Comparison of ENCODE assay signal across 18 mouse cellular contexts in the genomic region with DNA sequence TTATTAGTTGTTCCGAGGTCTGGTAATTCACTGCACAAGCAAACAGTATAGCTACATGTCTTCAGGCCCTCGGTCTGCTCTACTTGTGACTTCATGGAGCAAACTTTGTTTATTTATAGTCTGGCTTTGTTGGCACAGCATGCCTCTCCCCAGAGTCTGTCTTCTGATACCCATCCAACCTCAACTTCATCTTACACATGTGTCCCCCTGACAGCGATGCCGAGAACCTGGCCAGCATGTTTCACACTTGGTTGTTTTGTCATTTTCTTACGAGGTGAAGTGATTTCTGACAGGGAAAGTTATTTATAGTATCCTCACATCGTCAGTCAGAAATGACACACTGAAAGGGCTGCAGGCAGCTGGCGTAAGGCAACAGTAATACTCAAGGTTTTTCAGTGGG.
DNase-seq lines count a peak whose midpoint lies in the region; ATAC-seq and TF ChIP-seq lines count a peak whose summit lies in the region.
"Had no signal": no experiment of that assay in that cellular context is flagged by ENCODE, and none has a peak within 500 bp of the region (broad histone marks: within the 10 kb centered on the region; RNA-seq: fewer than 3 reads in every experiment).

No protein-coding gene starts in this region.

- no peak for TF ChIP-seq CTCF in forebrain, postnatal 0 days (IDR thresholded peaks at IDR 0.05; ENCODE audit: low read depth)
- TF ChIP-seq CTCF in lung, embryonic 14.5 days (IDR thresholded peaks at IDR 0.05; ENCODE audit: low read depth): no peak
- TF ChIP-seq CTCF in lung, adult 2 months (IDR thresholded peaks at IDR 0.05; ENCODE audit: insufficient read depth, low read length): no peak

- no peak overlapping the region for H3K27ac ChIP-seq in forebrain, postnatal 0 days (ENCODE audit: low read depth, low read length)
- no peak overlapping the region for H3K27ac ChIP-seq in forebrain, embryonic 16.5 days (ENCODE audit: low read length)
- H3K27ac ChIP-seq in lung, embryonic 14.5 days (ENCODE audit: low read depth): no peak overlapping the region
- peak overlapping the region; percentile 72 for H3K27ac ChIP-seq in heart, embryonic 16.5 days (ENCODE audit: low read length)
- H3K27ac ChIP-seq: embryonic facial prominence, embryonic 12.5 days; hindbrain, embryonic 15.5 days; limb, embryonic 13.5 days; liver, embryonic 15.5 days; stomach, embryonic 15.5 days had no signal

- no peaks in the 10 kb centered on the region for H3K4me1 ChIP-seq in forebrain, postnatal 0 days (ENCODE audit: insufficient read depth)
- H3K4me1 ChIP-seq in forebrain, embryonic 16.5 days (replicated peaks; ENCODE audit: control insufficient read depth, insufficient read depth, low read length): peaks cover 8% of the 10 kb centered on the region; the same call in 1 of the 2 replicates
- H3K4me1 ChIP-seq in lung, embryonic 14.5 days (ENCODE audit: insufficient read depth): no peaks in the 10 kb centered on the region
- no peaks in the 10 kb centered on the region for H3K4me1 ChIP-seq in lung, adult 2 months (ENCODE audit: control insufficient read depth, insufficient read depth, low read length)
- peaks cover 13% of the 10 kb centered on the region for H3K4me1 ChIP-seq in heart, embryonic 16.5 days (ENCODE audit: control insufficient read depth, insufficient read depth, low read length)
- H3K4me1 ChIP-seq: embryonic facial prominence, embryonic 12.5 days; hindbrain, embryonic 15.5 days; limb, embryonic 13.5 days; liver, embryonic 15.5 days; megakaryocyte, embryonic 14.5 days; stomach, embryonic 15.5 days had no signal

- H3K27me3 ChIP-seq in forebrain, postnatal 0 days (ENCODE audit: insufficient read depth, low read length): no peaks in the 10 kb centered on the region
- no peaks in the 10 kb centered on the region for H3K27me3 ChIP-seq in forebrain, embryonic 16.5 days (replicated peaks; ENCODE audit: control insufficient read depth, insufficient read depth, low read length)
- H3K27me3 ChIP-seq in lung, embryonic 14.5 days (ENCODE audit: insufficient read depth, low read length): no peaks in the 10 kb centered on the region
- H3K27me3 ChIP-seq in heart, embryonic 16.5 days (ENCODE audit: control insufficient read depth, insufficient read depth, low read length): peaks cover 7% of the 10 kb centered on the region; the same call in 1 of the 2 replicates
- H3K27me3 ChIP-seq: embryonic facial prominence, embryonic 12.5 days; hindbrain, embryonic 15.5 days; limb, embryonic 13.5 days; liver, embryonic 15.5 days; megakaryocyte, embryonic 14.5 days; stomach, embryonic 15.5 days had no signal

- H3K4me3 ChIP-seq in forebrain, postnatal 0 days (ENCODE audit: low read depth, low read length): no peak overlapping the region
- no peak overlapping the region for H3K4me3 ChIP-seq in forebrain, embryonic 16.5 days (replicated peaks; ENCODE audit: low read length)
- no peak overlapping the region for H3K4me3 ChIP-seq in lung, embryonic 14.5 days (ENCODE audit: low read depth, low read length)
- no peak overlapping the region for H3K4me3 ChIP-seq in lung, adult 2 months (replicated peaks; ENCODE audit: extremely low read depth, low read depth, low read length)
- no peak overlapping the region for H3K4me3 ChIP-seq in heart, embryonic 16.5 days (ENCODE audit: low read length)
- H3K4me3 ChIP-seq: embryonic facial prominence, embryonic 12.5 days; hindbrain, embryonic 15.5 days; limb, embryonic 13.5 days; liver, embryonic 15.5 days; megakaryocyte, embryonic 14.5 days; stomach, embryonic 15.5 days had no signal

- no peaks in the 10 kb centered on the region for H3K9me3 ChIP-seq in forebrain, postnatal 0 days (ENCODE audit: low read length)
- no peaks in the 10 kb centered on the region for H3K9me3 ChIP-seq in forebrain, embryonic 16.5 days (ENCODE audit: control insufficient read depth, low read length)
- no peaks in the 10 kb centered on the region for H3K9me3 ChIP-seq in lung, embryonic 14.5 days (ENCODE audit: low read depth, low read length)
- no peaks in the 10 kb centered on the region for H3K9me3 ChIP-seq in heart, embryonic 16.5 days (replicated peaks; ENCODE audit: control insufficient read depth, low read length)
- H3K9me3 ChIP-seq: embryonic facial prominence, embryonic 12.5 days; hindbrain, embryonic 15.5 days; limb, embryonic 13.5 days; liver, embryonic 15.5 days; stomach, embryonic 15.5 days had no signal

- H3K9ac ChIP-seq in forebrain, postnatal 0 days: no peak overlapping the region
- no peak overlapping the region for H3K9ac ChIP-seq in forebrain, embryonic 16.5 days (replicated peaks; ENCODE audit: low read depth, low read length)
- no peak overlapping the region for H3K9ac ChIP-seq in lung, embryonic 14.5 days
- 0 out of 2 replicates have a peak overlapping the region, but pooled peaks have one; percentile 22 for H3K9ac ChIP-seq in heart, embryonic 16.5 days (ENCODE audit: low read length)
- H3K9ac ChIP-seq: embryonic facial prominence, embryonic 12.5 days; hindbrain, embryonic 15.5 days; limb, embryonic 13.5 days; liver, embryonic 15.5 days; stomach, embryonic 15.5 days had no signal

- ATAC-seq in forebrain, postnatal 0 days: peak; percentile 30; the same call in 1 of the 2 replicates
- ATAC-seq in forebrain, embryonic 16.5 days: no peak
- ATAC-seq in lung, embryonic 14.5 days (ENCODE audit: insufficient read depth): peak; percentile 94
- peak; percentile 80 for ATAC-seq in heart, embryonic 16.5 days (replicated peaks; ENCODE audit: extremely low read depth, insufficient read depth, low FRiP score)
- no peak for ATAC-seq in cerebellum, adult (ENCODE audit: insufficient number of reproducible peaks, low FRiP score, low TSS enrichment)
- ATAC-seq: intestine, postnatal 0 days had no signal

- DNase-seq in forebrain, postnatal 0 days: no peak
- DNase-seq in lung, embryonic 14.5 days: peak; percentile 83
- DNase-seq in lung, adult 2 months: no peak
- DNase-seq in lung, postnatal 25 days (ENCODE audit: low spot score): peak; percentile 1
- no peak for DNase-seq in left cerebral cortex, adult 8-10 months (ENCODE audit: low spot score in 2 of 2)
- DNase-seq: adrenal gland, postnatal 14 days; cerebellum, adult 2 months; thymus, adult 2 months had no signal

- H3K4me2 ChIP-seq in forebrain, postnatal 0 days (ENCODE audit: low read depth): no peak overlapping the region
- no peak overlapping the region for H3K4me2 ChIP-seq in forebrain, embryonic 16.5 days (ENCODE audit: low read length)
- H3K4me2 ChIP-seq in lung, embryonic 14.5 days: no peak overlapping the region
- H3K4me2 ChIP-seq in heart, embryonic 16.5 days (ENCODE audit: low read depth, low read length): peak overlapping the region; percentile 14
- H3K4me2 ChIP-seq: embryonic facial prominence, embryonic 12.5 days; hindbrain, embryonic 15.5 days; limb, embryonic 13.5 days; liver, embryonic 15.5 days; stomach, embryonic 15.5 days had no signal

- H3K36me3 ChIP-seq in forebrain, postnatal 0 days (ENCODE audit: insufficient read depth): no peaks in the 10 kb centered on the region
- no peaks in the 10 kb centered on the region for H3K36me3 ChIP-seq in forebrain, embryonic 16.5 days (ENCODE audit: control insufficient read depth, insufficient read depth)
- no peaks in the 10 kb centered on the region for H3K36me3 ChIP-seq in lung, embryonic 14.5 days (ENCODE audit: insufficient read depth)
- H3K36me3 ChIP-seq in heart, embryonic 16.5 days (ENCODE audit: control insufficient read depth, insufficient read depth): no peaks in the 10 kb centered on the region
- H3K36me3 ChIP-seq: embryonic facial prominence, embryonic 12.5 days; hindbrain, embryonic 15.5 days; limb, embryonic 13.5 days; liver, embryonic 15.5 days; stomach, embryonic 15.5 days had no signal

- WGBS in forebrain, postnatal 0 days: 57% methylated on average over 7 of the region's 7 CpGs
- WGBS in forebrain, embryonic 16.5 days: 60% methylated on average over 7 of the region's 7 CpGs
- WGBS in lung, embryonic 14.5 days: 27% methylated on average over 7 of the region's 7 CpGs
- WGBS in lung, adult 2 months: 46% methylated on average over 7 of the region's 7 CpGs
- WGBS in heart, embryonic 16.5 days: 25% methylated on average over 7 of the region's 7 CpGs

- TF ChIP-seq POLR2A in lung, adult 2 months (IDR thresholded peaks at IDR 0.05; ENCODE audit: borderline replicate concordance, extremely low read depth, low read depth, low read length): no peak

Comparison
In these comparisons a context has a peak if more than half of its experiments do, and no peak if none do; other contexts are left out.
1. ATAC-seq: peak in forebrain, postnatal 0 days (single experiment), lung, embryonic 14.5 days (single experiment) and heart, embryonic 16.5 days (single experiment); none in forebrain, embryonic 16.5 days (single experiment) and cerebellum, adult (single experiment).
2. DNase-seq: peak in lung, embryonic 14.5 days (single experiment) and lung, postnatal 25 days (single experiment); none in forebrain, postnatal 0 days (single experiment), lung, adult 2 months (single experiment) and left cerebral cortex, adult 8-10 months (0 of 2).